Mouse (Mus musculus): ENCODE data around the gene Kif1b. TPM values are rescaled to one million over a fixed set of nuclear protein-coding genes. Genes with fewer than 3 reads are reported as not detected.
"Not testable (repeated sequence)": the region's sequence is repeated elsewhere in the genome, so short reads cannot be mapped to it uniquely, and the experiment has no call there.

The Kif1b gene
- polyA plus RNA-seq, 1 experiment from 2014 or later = 34.4 TPM

- Histone ChIP-seq H3K4me2 (ENCODE audit: low read length) (no peak overlapping the region), H3K27me3 (replicated peaks; ENCODE audit: control insufficient read depth, insufficient read depth, low read length) (no peaks in the 10 kb centered on the region), H3K27ac (ENCODE audit: low read depth) (peak overlapping the region; percentile 33; the same call in 1 of the 2 replicates), H3K9ac (ENCODE audit: low read length) (no peak overlapping the region), H3K4me1 (replicated peaks; ENCODE audit: control insufficient read depth, insufficient read depth, low read length) (no peaks in the 10 kb centered on the region; the same call in 1 of the 2 replicates), H3K4me3 (ENCODE audit: low read depth, low read length) (no peak overlapping the region), H3K9me3 (ENCODE audit: control insufficient read depth, low read length) (no peaks in the 10 kb centered on the region), H3K36me3 (ENCODE audit: control insufficient read depth, insufficient read depth, low read length) (no peaks in the 10 kb centered on the region)
- 66% methylated on average over 2 of the region's 2 CpGs for WGBS
- no peak for DNase-seq (ENCODE audit: low spot score)
- ATAC-seq (replicated peaks; ENCODE audit: low FRiP score, low TSS enrichment, low read depth) = no peak
Measured at GRCm38 (mm10) chr4:149172666-149173065, 134.8 kb downstream of the Kif1b start.

GRCm38 (mm10) chr4:149172083-149172482 lies 135.4 kb downstream of the Kif1b start:
- ATAC-seq (replicated peaks; ENCODE audit: low FRiP score, low TSS enrichment, low read depth) = no peak
- 88% methylated on average over 5 of the region's 5 CpGs for WGBS
- H3K9ac ChIP-seq (ENCODE audit: low read length) = no peak overlapping the region

GRCm38 (mm10) chr4:149171581-149171981 lies 135.9 kb downstream of the Kif1b start:
- Histone ChIP-seq H3K27ac (ENCODE audit: low read depth) (peak overlapping the region; percentile 5; the same call in 1 of the 2 replicates), H3K4me3 (ENCODE audit: low read depth, low read length) (no peak overlapping the region), H3K36me3 (ENCODE audit: control insufficient read depth, insufficient read depth, low read length) (no peaks in the 10 kb centered on the region), H3K4me1 (replicated peaks; ENCODE audit: control insufficient read depth, insufficient read depth, low read length) (no peaks in the 10 kb centered on the region; the same call in 1 of the 2 replicates), H3K9me3 (ENCODE audit: control insufficient read depth, low read length) (no peaks in the 10 kb centered on the region), H3K27me3 (replicated peaks; ENCODE audit: control insufficient read depth, insufficient read depth, low read length) (no peaks in the 10 kb centered on the region), H3K9ac (ENCODE audit: low read length) (no peak overlapping the region), H3K4me2 (ENCODE audit: low read length) (no peak overlapping the region)
- DNase-seq (ENCODE audit: low spot score) (no peak), ATAC-seq (replicated peaks; ENCODE audit: low FRiP score, low TSS enrichment, low read depth) (no peak)
- 60% methylated on average over 5 of the region's 5 CpGs for WGBS

More at GRCm38 (mm10) chr4:149172083-149172482, 135.4 kb downstream of the Kif1b start:
- no peaks in the 10 kb centered on the region for H3K27me3 ChIP-seq (replicated peaks; ENCODE audit: control insufficient read depth, insufficient read depth, low read length)
- H3K27ac ChIP-seq (ENCODE audit: low read depth) = no peak overlapping the region
- H3K9me3 ChIP-seq (ENCODE audit: control insufficient read depth, low read length) = no peaks in the 10 kb centered on the region
- no peaks in the 10 kb centered on the region; the same call in 1 of the 2 replicates for H3K4me1 ChIP-seq (replicated peaks; ENCODE audit: control insufficient read depth, insufficient read depth, low read length)
- no peak overlapping the region for H3K4me2 ChIP-seq (ENCODE audit: low read length)
- H3K36me3 ChIP-seq (ENCODE audit: control insufficient read depth, insufficient read depth, low read length) = no peaks in the 10 kb centered on the region
- H3K4me3 ChIP-seq (ENCODE audit: low read depth, low read length) = no peak overlapping the region
- DNase-seq (ENCODE audit: low spot score) = no peak

GRCm38 (mm10) chr4:149170394-149170931 lies 137.0 kb downstream of the Kif1b start:
- peak overlapping the region; percentile 70 for H3K27ac ChIP-seq (ENCODE audit: low read depth)
- H3K4me3 ChIP-seq (ENCODE audit: low read depth, low read length) = no peak overlapping the region
- ATAC-seq (replicated peaks; ENCODE audit: low FRiP score, low TSS enrichment, low read depth) (0 out of 2 replicates have a peak, but pooled peaks have one; percentile 17), DNase-seq (ENCODE audit: low spot score) (peak; percentile 74)
- H3K27me3 ChIP-seq (replicated peaks; ENCODE audit: control insufficient read depth, insufficient read depth, low read length) = no peaks in the 10 kb centered on the region
- H3K4me1 ChIP-seq (replicated peaks; ENCODE audit: control insufficient read depth, insufficient read depth, low read length) = peaks cover 5% of the 10 kb centered on the region; the same call in 1 of the 2 replicates
- WGBS = 55% methylated on average over 7 of the region's 7 CpGs
- no peak overlapping the region for H3K4me2 ChIP-seq (ENCODE audit: low read length)
- H3K9me3 ChIP-seq (ENCODE audit: control insufficient read depth, low read length) = no peaks in the 10 kb centered on the region
- no peaks in the 10 kb centered on the region for H3K36me3 ChIP-seq (ENCODE audit: control insufficient read depth, insufficient read depth, low read length)
- H3K9ac ChIP-seq (ENCODE audit: low read length) = no peak overlapping the region

GRCm38 (mm10) chr4:149169926-149170325 lies 137.6 kb downstream of the Kif1b start:
- H3K27ac ChIP-seq (ENCODE audit: low read depth) = peak overlapping the region; percentile 70
- whole genome bisulfite sequencing = 82% methylated on average over 7 of the region's 8 CpGs
- not testable (repeated sequence) for H3K9me3 ChIP-seq (ENCODE audit: control insufficient read depth, low read length); ATAC-seq (replicated peaks; ENCODE audit: low FRiP score, low TSS enrichment, low read depth); H3K27me3 ChIP-seq (replicated peaks; ENCODE audit: control insufficient read depth, insufficient read depth, low read length); H3K9ac ChIP-seq (ENCODE audit: low read length); H3K36me3 ChIP-seq (ENCODE audit: control insufficient read depth, insufficient read depth, low read length); H3K4me3 ChIP-seq (ENCODE audit: low read depth, low read length); DNase-seq (ENCODE audit: low spot score); H3K4me1 ChIP-seq (replicated peaks; ENCODE audit: control insufficient read depth, insufficient read depth, low read length); H3K4me2 ChIP-seq (ENCODE audit: low read length)

- Histone ChIP-seq H3K4me3 (ENCODE audit: low read depth, low read length) (no peak overlapping the region), H3K27ac (ENCODE audit: low read depth) (no peak overlapping the region), H3K36me3 (ENCODE audit: control insufficient read depth, insufficient read depth, low read length) (peaks cover 16% of the 10 kb centered on the region), H3K4me1 (replicated peaks; ENCODE audit: control insufficient read depth, insufficient read depth, low read length) (peaks cover 7% of the 10 kb centered on the region; the same call in 1 of the 2 replicates), H3K9ac (ENCODE audit: low read length) (no peak overlapping the region), H3K27me3 (replicated peaks; ENCODE audit: control insufficient read depth, insufficient read depth, low read length) (no peaks in the 10 kb centered on the region), H3K9me3 (ENCODE audit: control insufficient read depth, low read length) (no peaks in the 10 kb centered on the region), H3K4me2 (ENCODE audit: low read length) (peak overlapping the region; percentile 93; the same call in 1 of the 2 replicates)
- WGBS = 75% methylated on average over 2 of the region's 2 CpGs
- no peak for DNase-seq (ENCODE audit: low spot score)
- ATAC-seq (replicated peaks; ENCODE audit: low FRiP score, low TSS enrichment, low read depth) = no peak
Measured at GRCm38 (mm10) chr4:149168016-149168415, 139.5 kb downstream of the Kif1b start.

GRCm38 (mm10) chr4:149166957-149167611 lies 140.4 kb downstream of the Kif1b start:
- Histone ChIP-seq H3K27ac (ENCODE audit: low read depth) (peak overlapping the region; percentile 78), H3K36me3 (ENCODE audit: control insufficient read depth, insufficient read depth, low read length) (peaks cover 23% of the 10 kb centered on the region), H3K9ac (ENCODE audit: low read length) (peak overlapping the region; percentile 59), H3K4me3 (ENCODE audit: low read depth, low read length) (peak overlapping the region; percentile 88), H3K4me2 (ENCODE audit: low read length) (peak overlapping the region; percentile 93), H3K27me3 (replicated peaks; ENCODE audit: control insufficient read depth, insufficient read depth, low read length) (no peaks in the 10 kb centered on the region), H3K9me3 (ENCODE audit: control insufficient read depth, low read length) (no peaks in the 10 kb centered on the region), H3K4me1 (replicated peaks; ENCODE audit: control insufficient read depth, insufficient read depth, low read length) (peaks cover 7% of the 10 kb centered on the region; the same call in 1 of the 2 replicates)
- DNase-seq (ENCODE audit: low spot score) = peak; percentile 74
- under 1% methylated on average over 27 of the region's 27 CpGs for WGBS
- ATAC-seq (replicated peaks; ENCODE audit: low FRiP score, low TSS enrichment, low read depth) = peak; percentile 29

GRCm38 (mm10) chr4:149166215-149166946 lies 141.1 kb downstream of the Kif1b start, which contains the start of gene Pgd:
Gene Pgd (minus strand): TSS chr4:149166771.
- peak within 1 kb of the TSS; percentile 92 for H3K9ac ChIP-seq (ENCODE audit: low read length)
- peak within 1 kb of the TSS; percentile 88 for H3K4me3 ChIP-seq (ENCODE audit: low read depth, low read length)
- no peaks in the 10 kb centered on the region for H3K9me3 ChIP-seq (ENCODE audit: control insufficient read depth, low read length)
- under 1% methylated on average over 59 of the region's 59 CpGs for WGBS
- peaks cover 27% of the 10 kb centered on the region for H3K36me3 ChIP-seq (ENCODE audit: control insufficient read depth, insufficient read depth, low read length)
- H3K4me2 ChIP-seq (ENCODE audit: low read length) = peak within 1 kb of the TSS; percentile 93
- H3K4me1 ChIP-seq (replicated peaks; ENCODE audit: control insufficient read depth, insufficient read depth, low read length) = peaks cover 7% of the 10 kb centered on the region; the same call in 1 of the 2 replicates
- DNase-seq (ENCODE audit: low spot score) (peak; percentile 96), ATAC-seq (replicated peaks; ENCODE audit: low FRiP score, low TSS enrichment, low read depth) (peak; percentile 98)
- H3K27me3 ChIP-seq (replicated peaks; ENCODE audit: control insufficient read depth, insufficient read depth, low read length) = no peaks in the 10 kb centered on the region
- H3K27ac ChIP-seq (ENCODE audit: low read depth) = peak within 1 kb of the TSS; percentile 78
